8 mouse cellular contexts compared by ENCODE assay signal in genomic region chr11:62643011-62643631, GRCm38 (mm10). TPM values are rescaled to one million over a fixed set of nuclear protein-coding genes. Genes with fewer than 3 reads are reported as not detected.
DNase-seq lines count a peak whose midpoint lies in the region; ATAC-seq lines count a peak whose summit lies in the region.

No protein-coding gene starts in this region.

- H3K36me3 ChIP-seq in neural tube, embryonic 13.5 days = no peaks in the 10 kb centered on the region
- no peaks in the 10 kb centered on the region for H3K36me3 ChIP-seq in heart, embryonic 15.5 days

- peaks cover 58% of the 10 kb centered on the region for H3K4me1 ChIP-seq in neural tube, embryonic 13.5 days (replicated peaks)
- H3K4me1 ChIP-seq in heart, embryonic 15.5 days (replicated peaks) = peaks cover 97% of the 10 kb centered on the region

- no peak for ATAC-seq in neural tube, embryonic 13.5 days (ENCODE audit: low read depth)
- ATAC-seq in heart, embryonic 15.5 days (replicated peaks; ENCODE audit: insufficient number of reproducible peaks, insufficient read depth, low FRiP score, low read depth) = no peak

- H3K4me2 ChIP-seq in neural tube, embryonic 13.5 days = no peak overlapping the region
- 0 out of 2 replicates have a peak overlapping the region, but pooled peaks have one; percentile 16 for H3K4me2 ChIP-seq in heart, embryonic 15.5 days

- DNase-seq in neural tube, embryonic 10.5 days (ENCODE audit: extremely low spot score, low spot score) = no peak
- peak; percentile 79 to 85 for DNase-seq in cerebellum, adult 18-20 months
- DNase-seq in large intestine, adult 2 months (ENCODE audit: low read depth, low spot score) = peak; percentile 99
- DNase-seq in skeletal muscle tissue, adult 2 months (ENCODE audit: low read depth, low spot score) = peak; percentile 65
- no peak for DNase-seq in thymus, postnatal 36 days
- DNase-seq in embryo, embryonic 10.5 days (ENCODE audit: low spot score) = no peak

- 0 out of 2 replicates have a peak overlapping the region, but pooled peaks have one; percentile 46 for H3K27ac ChIP-seq in neural tube, embryonic 13.5 days (replicated peaks)
- peak overlapping the region; percentile 85 for H3K27ac ChIP-seq in heart, embryonic 15.5 days

- H3K4me3 ChIP-seq in neural tube, embryonic 13.5 days = no peak overlapping the region
- no peak overlapping the region for H3K4me3 ChIP-seq in heart, embryonic 15.5 days

- no peaks in the 10 kb centered on the region for H3K9me3 ChIP-seq in neural tube, embryonic 13.5 days
- no peaks in the 10 kb centered on the region for H3K9me3 ChIP-seq in heart, embryonic 15.5 days (replicated peaks)

- no peak overlapping the region for H3K9ac ChIP-seq in neural tube, embryonic 13.5 days
- H3K9ac ChIP-seq in heart, embryonic 15.5 days = 0 out of 2 replicates have a peak overlapping the region, but pooled peaks have one; percentile 2

- no peaks in the 10 kb centered on the region for H3K27me3 ChIP-seq in neural tube, embryonic 13.5 days
- no peaks in the 10 kb centered on the region for H3K27me3 ChIP-seq in heart, embryonic 15.5 days

- WGBS in neural tube, embryonic 13.5 days = 73% methylated on average over 8 of the region's 8 CpGs
- 43% methylated on average over 8 of the region's 8 CpGs for WGBS in heart, embryonic 15.5 days
- 23% methylated on average over 8 of the region's 8 CpGs for WGBS in large intestine, adult 2 months

RNA-seq across cellular contexts. Expression of gene Lrrc75a, which starts 5.2 kb away (rescaled TPM):
- 8.5 and 8.9 TPM in 2 replicates for polyA plus RNA-seq in neural tube, embryonic 13.5 days (2015; fragmentation: Nextera tagmentation; extraction: Ambion mirVana)
- polyA plus RNA-seq in heart, embryonic 15.5 days (2015; fragmentation: Nextera tagmentation; extraction: Ambion mirVana) = 14.6 and 18.5 TPM in 2 replicates
- polyA plus RNA-seq in large intestine, adult 2 months (2012; rRNA removed) = 72.9 and 87.9 TPM in 2 replicates

RNA-seq across cellular contexts. Expression of gene Mmgt2, which starts 5.3 kb away (rescaled TPM):
- 21.4 and 25.6 TPM in 2 replicates for polyA plus RNA-seq in neural tube, embryonic 13.5 days (2015; fragmentation: Nextera tagmentation; extraction: Ambion mirVana)
- 44.7 and 49.1 TPM in 2 replicates for polyA plus RNA-seq in heart, embryonic 15.5 days (2015; fragmentation: Nextera tagmentation; extraction: Ambion mirVana)
- polyA plus RNA-seq in large intestine, adult 2 months (2012; rRNA removed) = 36.1 and 46.8 TPM in 2 replicates

Comparison
In these comparisons a context has a peak if more than half of its experiments do, and no peak if none do; other contexts are left out.
1. DNase-seq: peak in cerebellum, adult 18-20 months (2 of 2), large intestine, adult 2 months (single experiment) and skeletal muscle tissue, adult 2 months (single experiment); none in neural tube, embryonic 10.5 days (single experiment), thymus, postnatal 36 days (0 of 2) and embryo, embryonic 10.5 days (single experiment).